Mouse (Mus musculus): ENCODE results near the gene Fam84a. TPM values are rescaled to one million over a fixed set of nuclear protein-coding genes. Genes with fewer than 3 reads are reported as not detected.

Gene Fam84a
- polyA plus RNA-seq (2012; ENCODE audit: insufficient read depth, insufficient read length, missing spikeins), result 0.19 TPM in 1 of 2 replicates, not detected in the other

GRCm38 (mm10) chr12:14151921-14152320, at the start of gene Fam84a:
Fam84a (minus strand) TSS chr12:14152054.
- peaks cover 2% of the 10 kb centered on the region; the same call in 1 of the 2 replicates for H3K4me1 ChIP-seq (ENCODE audit: control insufficient read depth, insufficient read depth, low read length)
- TF ChIP-seq CTCF (IDR thresholded peaks at IDR 0.05; ENCODE audit: low read depth, low read length) (no peak), POLR2A (IDR thresholded peaks at IDR 0.05; ENCODE audit: borderline replicate concordance, low read depth, low read length) (no peak)
- H3K4me3 ChIP-seq (ENCODE audit: insufficient read depth, low read length), result peak within 1 kb of the TSS; percentile 48
- no peak within 1 kb of the TSS for H3K27ac ChIP-seq (ENCODE audit: insufficient read depth, low read depth, low read length)

GRCm38 (mm10) chr12:14195479-14195878, 43.6 kb upstream of the Fam84a start:
- Histone ChIP-seq H3K27ac (ENCODE audit: insufficient read depth, low read depth, low read length) (no peak overlapping the region), H3K4me3 (ENCODE audit: insufficient read depth, low read length) (no peak overlapping the region), H3K4me1 (ENCODE audit: control insufficient read depth, insufficient read depth, low read length) (no peaks in the 10 kb centered on the region)
- TF ChIP-seq CTCF (IDR thresholded peaks at IDR 0.05; ENCODE audit: low read depth, low read length) (no peak), POLR2A (IDR thresholded peaks at IDR 0.05; ENCODE audit: borderline replicate concordance, low read depth, low read length) (no peak)

GRCm38 (mm10) chr12:14186689-14187195, 34.9 kb upstream of the Fam84a start:
- no peak overlapping the region for H3K4me3 ChIP-seq (ENCODE audit: insufficient read depth, low read length)
- H3K4me1 ChIP-seq (ENCODE audit: control insufficient read depth, insufficient read depth, low read length), result no peaks in the 10 kb centered on the region
- TF ChIP-seq CTCF (IDR thresholded peaks at IDR 0.05; ENCODE audit: low read depth, low read length), result no peak
- TF ChIP-seq POLR2A (IDR thresholded peaks at IDR 0.05; ENCODE audit: borderline replicate concordance, low read depth, low read length), result no peak
- H3K27ac ChIP-seq (ENCODE audit: insufficient read depth, low read depth, low read length), result no peak overlapping the region

GRCm38 (mm10) chr12:14165713-14166112, 13.9 kb upstream of the Fam84a start:
- Histone ChIP-seq H3K4me3 (ENCODE audit: insufficient read depth, low read length) (no peak overlapping the region), H3K4me1 (ENCODE audit: control insufficient read depth, insufficient read depth, low read length) (no peaks in the 10 kb centered on the region), H3K27ac (ENCODE audit: insufficient read depth, low read depth, low read length) (no peak overlapping the region)
- TF ChIP-seq POLR2A (IDR thresholded peaks at IDR 0.05; ENCODE audit: borderline replicate concordance, low read depth, low read length) (no peak), CTCF (IDR thresholded peaks at IDR 0.05; ENCODE audit: low read depth, low read length) (no peak)

- no peaks in the 10 kb centered on the region for H3K4me1 ChIP-seq (ENCODE audit: control insufficient read depth, insufficient read depth, low read length)
- H3K4me3 ChIP-seq (ENCODE audit: insufficient read depth, low read length), result no peak overlapping the region
- TF ChIP-seq CTCF (IDR thresholded peaks at IDR 0.05; ENCODE audit: low read depth, low read length) (no peak), POLR2A (IDR thresholded peaks at IDR 0.05; ENCODE audit: borderline replicate concordance, low read depth, low read length) (no peak)
- H3K27ac ChIP-seq (ENCODE audit: insufficient read depth, low read depth, low read length), result no peak overlapping the region
Observed at GRCm38 (mm10) chr12:14164936-14165335, 13.1 kb upstream of the Fam84a start.

GRCm38 (mm10) chr12:14152426-14152825, 572 bp upstream of the Fam84a start:
- Histone ChIP-seq H3K4me3 (ENCODE audit: insufficient read depth, low read length) (peak overlapping the region; percentile 48), H3K27ac (ENCODE audit: insufficient read depth, low read depth, low read length) (no peak overlapping the region), H3K4me1 (ENCODE audit: control insufficient read depth, insufficient read depth, low read length) (peaks cover 2% of the 10 kb centered on the region; the same call in 1 of the 2 replicates)
- TF ChIP-seq POLR2A (IDR thresholded peaks at IDR 0.05; ENCODE audit: borderline replicate concordance, low read depth, low read length), result no peak
- TF ChIP-seq CTCF (IDR thresholded peaks at IDR 0.05; ENCODE audit: low read depth, low read length), result no peak

GRCm38 (mm10) chr12:14150936-14151631, 770 bp downstream of the Fam84a start:
- TF ChIP-seq CTCF (IDR thresholded peaks at IDR 0.05; ENCODE audit: low read depth, low read length), result no peak
- TF ChIP-seq POLR2A (IDR thresholded peaks at IDR 0.05; ENCODE audit: borderline replicate concordance, low read depth, low read length), result no peak
- H3K4me3 ChIP-seq (ENCODE audit: insufficient read depth, low read length), result peak overlapping the region; percentile 48; the same call in 1 of the 2 replicates

GRCm38 (mm10) chr12:14150568-14150909, 1.3 kb downstream of the Fam84a start:
- TF ChIP-seq POLR2A (IDR thresholded peaks at IDR 0.05; ENCODE audit: borderline replicate concordance, low read depth, low read length), result no peak
- no peak for TF ChIP-seq CTCF (IDR thresholded peaks at IDR 0.05; ENCODE audit: low read depth, low read length)
- peak overlapping the region; percentile 27; the same call in 1 of the 2 replicates for H3K4me3 ChIP-seq (ENCODE audit: insufficient read depth, low read length)
- H3K27ac ChIP-seq (ENCODE audit: insufficient read depth, low read depth, low read length), result no peak overlapping the region
- peaks cover 2% of the 10 kb centered on the region; the same call in 1 of the 2 replicates for H3K4me1 ChIP-seq (ENCODE audit: control insufficient read depth, insufficient read depth, low read length)

More at GRCm38 (mm10) chr12:14150936-14151631, 770 bp downstream of the Fam84a start:
- no peak overlapping the region for H3K27ac ChIP-seq (ENCODE audit: insufficient read depth, low read depth, low read length)
- peaks cover 2% of the 10 kb centered on the region; the same call in 1 of the 2 replicates for H3K4me1 ChIP-seq (ENCODE audit: control insufficient read depth, insufficient read depth, low read length)

- Histone ChIP-seq H3K4me3 (ENCODE audit: insufficient read depth, low read length) (peak overlapping the region; percentile 27; the same call in 1 of the 2 replicates), H3K4me1 (ENCODE audit: control insufficient read depth, insufficient read depth, low read length) (peaks cover 2% of the 10 kb centered on the region; the same call in 1 of the 2 replicates), H3K27ac (ENCODE audit: insufficient read depth, low read depth, low read length) (no peak overlapping the region)
- TF ChIP-seq POLR2A (IDR thresholded peaks at IDR 0.05; ENCODE audit: borderline replicate concordance, low read depth, low read length) (no peak), CTCF (IDR thresholded peaks at IDR 0.05; ENCODE audit: low read depth, low read length) (no peak)
Observed at GRCm38 (mm10) chr12:14149843-14150567, 1.8 kb downstream of the Fam84a start.

Measured in bone marrow macrophage, adult 2 months (primary cell).